18 mouse cellular contexts compared by ENCODE assay signal in genomic region chr1:33733044-33733443, GRCm38 (mm10). TPM values are rescaled to one million over a fixed set of nuclear protein-coding genes. Genes with fewer than 3 reads are reported as not detected.
DNase-seq lines count a peak whose midpoint lies in the region; ATAC-seq and TF ChIP-seq lines count a peak whose summit lies in the region.
"Had no signal": no experiment of that assay in that cellular context is flagged by ENCODE, and none has a peak within 500 bp of the region (broad histone marks: within the 10 kb centered on the region; RNA-seq: fewer than 3 reads in every experiment).

No protein-coding gene starts in this region.

- no peak for TF ChIP-seq CTCF in kidney, adult 2 months (conservative IDR thresholded peaks at IDR 0.05; ENCODE audit: insufficient read depth, insufficient read length, low read depth, low read length)

- 0 out of 2 replicates have a peak, but pooled peaks have one; percentile 31 for ATAC-seq in kidney, embryonic 15.5 days (replicated peaks; ENCODE audit: low FRiP score)
- ATAC-seq in midbrain, embryonic 15.5 days (replicated peaks): 0 out of 2 replicates have a peak, but pooled peaks have one; percentile 39
- ATAC-seq in midbrain, embryonic 16.5 days: no peak
- 0 out of 2 replicates have a peak, but pooled peaks have one; percentile 36 for ATAC-seq in erythroblast, adult 5-6 weeks (replicated peaks; ENCODE audit: low FRiP score, poor library complexity, severe bottlenecking)
- peak; percentile 33; the same call in 1 of the 2 replicates for ATAC-seq in stomach, embryonic 16.5 days (ENCODE audit: insufficient read depth, low FRiP score)
- ATAC-seq: CD4-positive, CD25-positive, alpha-beta regulatory T cell, adult 4 months; forebrain, embryonic 14.5 days had no signal

- no peak overlapping the region for H3K4me3 ChIP-seq in kidney, embryonic 15.5 days (replicated peaks)
- no peak overlapping the region for H3K4me3 ChIP-seq in kidney, adult 2 months (ENCODE audit: insufficient read depth, low read depth, low read length)
- no peak overlapping the region for H3K4me3 ChIP-seq in midbrain, embryonic 15.5 days
- no peak overlapping the region for H3K4me3 ChIP-seq in midbrain, embryonic 16.5 days (ENCODE audit: low read depth, low read length)
- no peak overlapping the region for H3K4me3 ChIP-seq in stomach, embryonic 16.5 days (replicated peaks; ENCODE audit: low read length)
- H3K4me3 ChIP-seq: heart, embryonic 12.5 days; limb, embryonic 10.5 days; lung, embryonic 15.5 days; neural tube, embryonic 12.5 days had no signal

- H3K9me3 ChIP-seq in kidney, embryonic 15.5 days (replicated peaks): no peaks in the 10 kb centered on the region
- no peaks in the 10 kb centered on the region for H3K9me3 ChIP-seq in midbrain, embryonic 15.5 days
- H3K9me3 ChIP-seq in midbrain, embryonic 16.5 days (replicated peaks; ENCODE audit: control insufficient read depth, low read length, poor library complexity, severe bottlenecking): no peaks in the 10 kb centered on the region
- no peaks in the 10 kb centered on the region for H3K9me3 ChIP-seq in stomach, embryonic 16.5 days (replicated peaks; ENCODE audit: control insufficient read depth, low read length)
- H3K9me3 ChIP-seq: heart, embryonic 12.5 days; limb, embryonic 10.5 days; lung, embryonic 15.5 days; neural tube, embryonic 12.5 days had no signal

- H3K9ac ChIP-seq in kidney, embryonic 15.5 days: no peak overlapping the region
- no peak overlapping the region for H3K9ac ChIP-seq in midbrain, embryonic 15.5 days
- H3K9ac ChIP-seq in midbrain, embryonic 16.5 days (ENCODE audit: low read depth, low read length): no peak overlapping the region
- no peak overlapping the region for H3K9ac ChIP-seq in stomach, embryonic 16.5 days (ENCODE audit: low read length)
- H3K9ac ChIP-seq: heart, embryonic 12.5 days; lung, embryonic 15.5 days; neural tube, embryonic 12.5 days had no signal

- no peaks in the 10 kb centered on the region for H3K4me1 ChIP-seq in kidney, embryonic 15.5 days
- peaks cover 14% of the 10 kb centered on the region; the same call in 1 of the 2 replicates for H3K4me1 ChIP-seq in kidney, adult 2 months (ENCODE audit: control insufficient read depth, insufficient read depth, low read length)
- H3K4me1 ChIP-seq in midbrain, embryonic 15.5 days: no peaks in the 10 kb centered on the region
- H3K4me1 ChIP-seq in midbrain, embryonic 16.5 days (ENCODE audit: control insufficient read depth, insufficient read depth, low read length): no peaks in the 10 kb centered on the region
- H3K4me1 ChIP-seq in stomach, embryonic 16.5 days (ENCODE audit: control insufficient read depth, insufficient read depth, low read length): no peaks in the 10 kb centered on the region
- H3K4me1 ChIP-seq: heart, embryonic 12.5 days; limb, embryonic 10.5 days; lung, embryonic 15.5 days; neural tube, embryonic 12.5 days had no signal

- no peak for DNase-seq in kidney, adult 2 months
- DNase-seq in urinary bladder, postnatal 4 days (ENCODE audit: low spot score in 2 of 2): no peak
- DNase-seq in ovary, postnatal 10 days (ENCODE audit: low spot score): no peak
- DNase-seq: cerebellum, adult 18-20 months; cerebellum, postnatal 25 days; heart, postnatal 14 days; thymus, adult 18-20 months had no signal

- no peaks in the 10 kb centered on the region for H3K27me3 ChIP-seq in kidney, embryonic 15.5 days
- H3K27me3 ChIP-seq in kidney, adult 2 months (replicated peaks; ENCODE audit: control insufficient read depth, insufficient read depth, low read length): no peaks in the 10 kb centered on the region
- no peaks in the 10 kb centered on the region for H3K27me3 ChIP-seq in midbrain, embryonic 15.5 days (replicated peaks)
- no peaks in the 10 kb centered on the region for H3K27me3 ChIP-seq in midbrain, embryonic 16.5 days (ENCODE audit: control insufficient read depth, insufficient read depth, low read depth, low read length)
- no peaks in the 10 kb centered on the region for H3K27me3 ChIP-seq in stomach, embryonic 16.5 days (ENCODE audit: control insufficient read depth, insufficient read depth, low read length)
- H3K27me3 ChIP-seq: heart, embryonic 12.5 days; lung, embryonic 15.5 days; neural tube, embryonic 12.5 days had no signal

- no peak overlapping the region for H3K4me2 ChIP-seq in kidney, embryonic 15.5 days
- no peak overlapping the region for H3K4me2 ChIP-seq in midbrain, embryonic 15.5 days
- no peak overlapping the region for H3K4me2 ChIP-seq in midbrain, embryonic 16.5 days (ENCODE audit: low read length)
- no peak overlapping the region for H3K4me2 ChIP-seq in stomach, embryonic 16.5 days (ENCODE audit: low read depth, low read length)
- H3K4me2 ChIP-seq: heart, embryonic 12.5 days; lung, embryonic 15.5 days; neural tube, embryonic 12.5 days had no signal

- no peak for TF ChIP-seq POLR2A in kidney, adult 2 months (IDR thresholded peaks at IDR 0.05; ENCODE audit: low read depth, low read length)

- H3K36me3 ChIP-seq in kidney, embryonic 15.5 days: peaks cover 93% of the 10 kb centered on the region
- no peaks in the 10 kb centered on the region for H3K36me3 ChIP-seq in kidney, adult 2 months (ENCODE audit: control insufficient read depth, insufficient read depth, low read length)
- peaks cover 33% of the 10 kb centered on the region; the same call in 1 of the 2 replicates for H3K36me3 ChIP-seq in midbrain, embryonic 15.5 days (replicated peaks)
- H3K36me3 ChIP-seq in midbrain, embryonic 16.5 days (ENCODE audit: control insufficient read depth, insufficient read depth, low read length): peaks cover 14% of the 10 kb centered on the region
- peaks cover 3% of the 10 kb centered on the region; the same call in 1 of the 2 replicates for H3K36me3 ChIP-seq in stomach, embryonic 16.5 days (ENCODE audit: control insufficient read depth, insufficient read depth, low read length)

- H3K27ac ChIP-seq in kidney, embryonic 15.5 days: no peak overlapping the region
- no peak overlapping the region for H3K27ac ChIP-seq in kidney, adult 2 months (ENCODE audit: insufficient read depth, low read depth, low read length)
- H3K27ac ChIP-seq in midbrain, embryonic 15.5 days: no peak overlapping the region
- no peak overlapping the region for H3K27ac ChIP-seq in midbrain, embryonic 16.5 days (ENCODE audit: low read length)
- H3K27ac ChIP-seq in stomach, embryonic 16.5 days (ENCODE audit: low read length): no peak overlapping the region
- H3K27ac ChIP-seq: limb, embryonic 10.5 days; lung, embryonic 15.5 days; neural tube, embryonic 12.5 days had no signal

- WGBS in kidney, embryonic 15.5 days: 93% methylated on average over 9 of the region's 9 CpGs
- WGBS in kidney, adult 2 months: 81% methylated on average over 9 of the region's 9 CpGs
- 95% methylated on average over 9 of the region's 9 CpGs for WGBS in midbrain, embryonic 15.5 days
- WGBS in midbrain, embryonic 16.5 days: 90% methylated on average over 9 of the region's 9 CpGs
- WGBS in stomach, embryonic 16.5 days: 87% methylated on average over 9 of the region's 9 CpGs

RNA-seq across cellular contexts. Expression of gene Rab23, which starts 13.4 kb away (rescaled TPM):
- 28.0 and 30.2 TPM in 2 replicates for polyA plus RNA-seq in kidney, embryonic 15.5 days (2015; fragmentation: Nextera tagmentation; extraction: Ambion mirVana)
- polyA plus RNA-seq in kidney, adult 2 months (2012; rRNA removed): 7.3 and 7.5 TPM in 2 replicates
- polyA plus RNA-seq in midbrain, embryonic 15.5 days (2015; fragmentation: Nextera tagmentation; extraction: Ambion mirVana): 31.3 and 34.8 TPM in 2 replicates
- polyA plus RNA-seq in midbrain, embryonic 16.5 days (2015; fragmentation: Nextera tagmentation; extraction: Ambion mirVana): 33.3 and 35.9 TPM in 2 replicates
- 0.63 and 1.2 TPM in 2 replicates for total RNA-seq in erythroblast, adult 5-6 weeks (2015; ENCODE audit: low replicate concordance)
- total RNA-seq in erythroblast, adult 5-6 weeks (2017; ENCODE audit: low replicate concordance): 5.5 TPM in 1 of 2 replicates, not detected in the other
- polyA plus RNA-seq in stomach, embryonic 16.5 days (2015; fragmentation: Nextera tagmentation; extraction: Ambion mirVana): 26.2 and 26.4 TPM in 2 replicates

RNA-seq across cellular contexts. Expression of gene Bag2, which starts 24.6 kb away (rescaled TPM):
- 84.7 and 87.6 TPM in 2 replicates for polyA plus RNA-seq in kidney, embryonic 15.5 days (2015; fragmentation: Nextera tagmentation; extraction: Ambion mirVana)
- 18.0 and 22.0 TPM in 2 replicates for polyA plus RNA-seq in kidney, adult 2 months (2012; rRNA removed)
- polyA plus RNA-seq in midbrain, embryonic 15.5 days (2015; fragmentation: Nextera tagmentation; extraction: Ambion mirVana): 22.2 and 23.6 TPM in 2 replicates
- 22.5 and 23.0 TPM in 2 replicates for polyA plus RNA-seq in midbrain, embryonic 16.5 days (2015; fragmentation: Nextera tagmentation; extraction: Ambion mirVana)
- total RNA-seq in erythroblast, adult 5-6 weeks (2015; ENCODE audit: low replicate concordance): 10.8 and 17.6 TPM in 2 replicates
- total RNA-seq in erythroblast, adult 5-6 weeks (2017; ENCODE audit: low replicate concordance): 7.1 and 9.0 TPM in 2 replicates
- polyA plus RNA-seq in stomach, embryonic 16.5 days (2015; fragmentation: Nextera tagmentation; extraction: Ambion mirVana): 82.4 and 88.2 TPM in 2 replicates
